Mouse (Mus musculus): ENCODE data around the gene Asb13.

Asb13 gene

GRCm38 (mm10) chr13:3633895-3634811, at the start of gene Asb13:
Gene Asb13 (plus strand): TSS chr13:3634032.
- DNase-seq (ENCODE audit: low spot score), result peak; percentile 79

GRCm38 (mm10) chr13:3590789-3591188, 43.0 kb upstream of the Asb13 start:
- DNase-seq (ENCODE audit: low spot score), result no peak

DNA sequence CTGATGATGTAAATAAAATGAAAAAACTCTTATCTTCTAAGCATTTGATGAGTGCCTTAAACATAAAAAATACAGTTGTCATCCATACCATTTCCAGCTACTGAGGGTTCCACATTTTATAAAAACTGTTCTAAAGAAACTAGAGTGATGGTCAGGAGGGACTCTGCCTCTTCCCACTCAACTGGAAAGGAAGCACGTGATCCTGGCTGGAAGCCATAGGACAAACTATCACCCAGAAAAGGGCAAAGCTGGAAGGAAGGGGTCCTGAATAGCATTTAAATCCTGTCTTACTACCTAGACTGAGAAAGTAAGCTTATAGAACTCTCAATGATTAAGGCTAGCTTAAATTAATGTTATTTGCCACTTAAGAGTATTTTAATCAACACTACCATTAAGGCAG, 39.5 kb upstream of the Asb13 start:
- no peak for DNase-seq (ENCODE audit: low spot score)

DNA sequence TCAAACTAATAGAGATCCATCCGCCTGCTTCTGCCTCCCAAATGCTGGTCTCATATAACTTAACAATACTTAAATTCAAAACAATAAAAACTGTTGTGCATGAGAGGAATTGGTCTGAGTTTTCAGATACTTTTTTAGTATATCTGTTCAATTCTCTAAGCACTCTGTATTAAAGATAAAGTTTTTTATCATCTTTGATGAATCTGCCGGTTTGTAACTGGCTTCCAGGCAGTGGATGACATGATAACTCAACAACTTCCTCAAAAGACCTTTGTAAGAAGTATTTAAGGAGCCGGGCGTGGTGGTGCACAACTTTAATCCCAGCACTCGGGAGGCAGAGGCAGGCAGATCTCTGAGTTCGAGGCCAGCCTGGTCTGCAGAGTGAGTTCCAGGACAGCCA, 37.6 kb upstream of the Asb13 start:
- DNase-seq (ENCODE audit: low spot score), result no peak

- DNase-seq (ENCODE audit: low spot score), result no peak
Measured at GRCm38 (mm10) chr13:3609780-3610117, 24.1 kb upstream of the Asb13 start.

DNA sequence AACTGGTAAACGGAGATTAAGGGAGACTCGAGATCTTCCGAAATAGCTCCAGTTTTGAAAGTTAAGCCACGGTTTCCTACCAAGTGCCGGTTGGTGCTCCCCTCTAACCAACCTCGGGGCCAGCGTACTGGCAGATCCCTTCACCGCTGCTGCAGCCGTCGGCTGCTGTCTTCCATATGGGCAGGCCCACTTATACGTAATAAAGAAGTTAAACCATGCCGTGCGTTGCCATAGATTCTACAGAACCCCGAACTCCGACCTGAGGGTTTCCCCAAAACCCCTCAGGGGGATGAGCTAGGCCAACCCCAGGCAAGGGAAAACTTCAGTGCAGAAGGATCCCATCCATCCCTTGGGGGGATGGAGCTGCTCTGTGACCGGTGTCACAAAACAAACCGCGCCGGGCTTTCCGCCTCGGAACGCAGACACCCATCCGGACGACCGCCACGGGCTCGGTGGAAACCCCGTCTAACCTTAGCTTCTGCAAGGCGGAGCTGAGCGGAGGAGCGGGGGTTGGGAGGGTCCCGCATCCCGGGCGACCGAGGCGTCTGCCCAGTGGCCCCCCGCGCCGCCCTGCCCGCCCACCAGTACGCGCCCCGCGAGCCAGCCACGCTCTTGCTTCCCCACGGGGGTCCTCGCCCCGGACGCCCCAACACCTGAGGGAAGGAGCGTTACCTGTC, 23.6 kb upstream of the Asb13 start:
- no peak for DNase-seq (ENCODE audit: low spot score)

DNA sequence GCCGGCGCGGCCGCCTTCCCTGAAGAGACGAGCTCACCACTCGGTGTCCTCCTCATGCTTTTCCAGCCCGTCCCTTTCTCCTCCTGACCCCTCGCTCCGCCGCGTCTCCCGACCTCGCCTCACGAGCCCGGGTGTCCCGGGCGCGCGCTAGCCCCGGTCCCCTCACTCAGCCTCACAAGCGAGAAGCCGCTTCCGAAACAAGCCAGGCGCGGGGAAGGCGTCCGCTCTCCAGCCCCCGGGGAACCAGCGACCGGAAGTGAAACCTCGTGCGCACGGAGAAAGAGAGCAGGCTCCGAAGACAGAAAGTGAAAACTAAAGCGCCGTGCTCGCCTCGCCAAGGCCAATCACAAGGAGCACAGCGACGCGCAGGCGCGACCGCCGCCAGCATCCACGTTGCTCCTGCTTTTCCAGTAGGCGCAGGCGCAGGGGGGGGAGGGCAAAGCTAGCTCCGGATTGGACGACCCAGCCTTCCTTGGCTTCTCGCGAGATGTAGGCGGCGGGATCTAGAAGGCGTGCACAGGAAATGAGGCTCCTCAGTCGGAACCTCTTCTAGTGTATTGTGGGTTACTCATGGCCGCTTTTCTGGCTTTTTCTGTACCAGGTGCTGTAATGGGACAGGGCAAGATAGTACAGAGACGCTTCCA, 22.9 kb upstream of the Asb13 start, which contains the start of gene Fam208b:
Fam208b (minus strand) TSS at position 314 of the 644 bp plus-strand sequence.
- peak; percentile 98 for DNase-seq (ENCODE audit: low spot score)

DNA sequence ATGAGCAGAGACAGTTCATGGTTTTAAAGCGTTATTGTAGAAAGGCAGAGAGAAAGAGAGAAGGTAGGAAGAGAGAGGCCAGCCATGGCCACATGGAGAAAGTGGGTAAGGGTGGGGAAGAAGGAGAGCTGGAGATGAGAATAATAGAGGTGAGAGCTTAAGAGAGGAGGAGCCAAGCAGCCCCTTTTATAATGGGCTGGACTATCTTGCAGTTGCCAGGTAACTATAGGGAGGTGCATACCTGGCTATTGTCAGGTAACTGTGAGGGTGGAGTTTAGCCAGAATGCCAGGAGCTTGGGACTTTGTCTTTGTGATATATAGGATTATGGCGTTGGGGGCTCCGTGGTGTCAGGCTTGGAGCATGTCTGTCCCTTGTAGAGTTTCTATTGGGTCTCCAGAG, 6.7 kb upstream of the Asb13 start:
- no peak for DNase-seq (ENCODE audit: low spot score)

GRCm38 (mm10) chr13:3628102-3628501, 5.7 kb upstream of the Asb13 start:
- no peak for DNase-seq (ENCODE audit: low spot score)

- DNase-seq (ENCODE audit: low spot score), result no peak
Measured at GRCm38 (mm10) chr13:3632551-3632950, 1.3 kb upstream of the Asb13 start.

GRCm38 (mm10) chr13:3633131-3633530, 701 bp upstream of the Asb13 start:
- DNase-seq (ENCODE audit: low spot score), result no peak

- DNase-seq (ENCODE audit: low spot score), result no peak
Measured at GRCm38 (mm10) chr13:3635076-3635475, 1.2 kb downstream of the Asb13 start.

GRCm38 (mm10) chr13:3636797-3637196, 3.0 kb downstream of the Asb13 start:
- peak; percentile 31 for DNase-seq (ENCODE audit: low spot score)

GRCm38 (mm10) chr13:3642049-3642448, 8.2 kb downstream of the Asb13 start:
- no peak for DNase-seq (ENCODE audit: low spot score)

- DNase-seq (ENCODE audit: low spot score), result no peak
Measured at GRCm38 (mm10) chr13:3642538-3642937, 8.7 kb downstream of the Asb13 start.

- DNase-seq (ENCODE audit: low spot score), result no peak
Measured at GRCm38 (mm10) chr13:3644871-3645270, 11.0 kb downstream of the Asb13 start.

GRCm38 (mm10) chr13:3645919-3646318, 12.1 kb downstream of the Asb13 start:
- no peak for DNase-seq (ENCODE audit: low spot score)

GRCm38 (mm10) chr13:3646566-3646965, 12.7 kb downstream of the Asb13 start:
- DNase-seq (ENCODE audit: low spot score), result no peak

GRCm38 (mm10) chr13:3650569-3650968, 16.7 kb downstream of the Asb13 start:
- DNase-seq (ENCODE audit: low spot score), result no peak

DNA sequence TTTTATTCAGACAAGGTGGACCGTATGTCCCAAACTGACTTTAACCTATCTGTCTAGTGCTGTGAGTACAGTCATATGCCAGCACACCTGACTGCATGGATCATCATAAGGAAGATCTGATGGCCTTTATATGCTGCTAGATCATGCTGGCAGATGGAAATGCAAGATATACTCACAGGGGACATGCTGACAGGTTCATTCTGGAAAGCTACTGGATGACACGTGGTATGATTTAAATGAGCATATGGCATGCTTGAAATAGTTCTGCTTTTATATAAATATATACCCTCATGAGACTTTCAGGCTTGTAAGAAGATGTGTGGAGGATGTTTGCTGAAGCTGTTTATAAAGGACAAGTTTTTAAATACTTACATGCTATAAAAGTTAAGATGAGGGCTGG, 20.6 kb downstream of the Asb13 start:
- no peak for DNase-seq (ENCODE audit: low spot score)

DNA sequence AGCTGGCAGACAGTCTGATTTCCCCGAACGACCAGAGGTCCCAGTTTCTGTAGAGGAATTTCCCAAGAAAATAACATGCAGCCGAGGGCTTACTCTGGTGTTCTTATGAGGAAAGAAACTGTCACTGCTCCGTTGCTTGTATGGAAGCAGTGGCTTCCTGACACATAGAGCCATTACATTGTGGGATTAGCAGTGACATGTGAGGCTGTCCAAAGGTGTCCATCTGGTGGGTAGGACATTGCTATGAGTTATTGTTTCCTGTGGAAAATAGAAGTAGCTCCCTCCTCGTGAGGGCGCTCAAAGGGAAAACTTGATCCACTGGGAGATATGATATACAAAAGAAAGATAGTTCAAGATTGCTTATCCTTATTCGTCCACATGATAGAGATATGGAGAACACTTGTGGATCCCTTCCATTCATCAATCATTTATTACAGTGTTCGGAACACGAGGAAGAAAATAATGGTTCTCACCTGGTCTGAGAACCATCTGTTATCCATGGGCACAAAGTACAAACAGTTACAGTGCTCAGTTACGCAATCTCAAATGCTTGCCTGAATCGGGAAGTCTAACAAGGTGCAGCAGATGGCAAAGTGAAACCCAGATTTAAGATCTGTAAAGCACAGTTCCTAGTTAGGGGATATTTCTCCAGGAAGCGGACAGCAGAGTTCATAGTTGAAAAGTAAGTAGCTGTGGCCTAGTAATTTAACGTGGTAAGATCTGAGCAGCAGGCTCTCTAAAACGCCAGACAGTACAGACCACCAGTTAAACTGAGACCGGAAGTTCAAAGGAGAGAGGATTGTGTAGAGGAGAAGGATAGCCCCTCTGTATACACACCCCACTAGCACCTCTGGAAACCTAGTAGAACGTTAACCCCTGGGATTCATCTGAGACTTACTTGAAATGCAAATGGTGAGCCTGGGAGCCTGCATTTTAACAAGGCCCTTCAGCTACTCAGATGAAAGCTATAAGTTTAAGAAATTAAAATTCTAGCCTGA, 25.6 kb downstream of the Asb13 start:
- no peak for DNase-seq (ENCODE audit: low spot score)

DNA sequence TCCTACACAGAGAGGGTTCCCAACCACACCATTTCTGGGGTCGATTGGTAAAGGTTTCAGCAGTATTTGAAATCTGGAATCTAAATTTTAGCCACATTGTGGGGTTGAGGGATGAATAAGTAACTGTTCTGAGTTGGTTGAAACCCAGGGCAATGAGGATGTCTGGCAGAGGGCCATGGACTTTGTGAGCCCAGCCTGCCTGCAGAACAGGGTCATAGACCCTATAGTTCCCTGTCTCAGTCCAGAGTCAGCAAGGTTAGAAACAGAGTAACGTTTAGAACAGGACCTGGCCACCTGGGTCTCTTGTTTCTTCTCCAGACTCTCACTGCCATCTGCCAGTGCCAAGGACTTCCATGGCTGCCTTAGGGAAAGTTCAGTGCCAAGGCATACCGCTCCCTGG, 30.4 kb downstream of the Asb13 start:
- no peak for DNase-seq (ENCODE audit: low spot score)
